Mouse (Mus musculus): ENCODE data around the gene Plp2.

DNA sequence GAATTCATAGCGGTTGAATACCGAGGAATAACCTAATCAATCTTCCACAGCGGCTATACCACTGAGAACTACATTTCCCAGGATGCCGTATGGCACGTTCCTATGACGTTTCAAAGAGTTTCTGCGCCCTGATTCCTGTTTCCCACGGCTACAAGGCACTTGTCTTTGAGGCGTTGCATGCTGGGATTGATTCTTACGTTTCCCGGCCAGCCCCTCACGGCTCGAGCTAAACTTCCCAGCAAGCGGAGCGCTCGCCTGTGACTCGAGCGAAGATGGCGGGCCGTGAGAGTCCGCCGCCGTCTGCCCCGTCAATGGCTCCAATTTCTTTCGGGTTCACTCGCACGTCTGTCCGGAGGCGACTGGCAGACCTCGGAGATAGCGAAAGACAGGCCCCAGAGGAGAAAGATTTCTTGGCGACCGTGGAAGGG, 25.8 kb upstream of the Plp2 start, which contains the start of gene Gpkow:
- TF ChIP-seq CTCF (IDR thresholded peaks at IDR 0.05; ENCODE audit: low read depth) (no peak), EP300 (IDR thresholded peaks at IDR 0.05; ENCODE audit: low read depth) (no peak)
